Mouse (Mus musculus) lung, adult 2 months (tissue): Measurements from ENCODE around the gene Otp.

ENCODE experiments used
- CTCF ChIP-seq: fragments of 200-500 bp; IDR thresholded peaks from 2 replicates; pipeline ENCODE4 v1.5.1; 2011; ENCODE audit warnings: mild to moderate bottlenecking, low read length, control low read depth; ENCODE audit not compliant: insufficient read depth
- POLR2A ChIP-seq: fragments of 200-500 bp; IDR thresholded peaks from 2 replicates; pipeline ENCODE4 v1.6.1; 2011; ENCODE audit warnings: low read depth, mild to moderate bottlenecking, control low read depth, low read length, borderline replicate concordance; ENCODE audit errors: extremely low read depth

- TF ChIP-seq CTCF (no peak), POLR2A (no peak)
Observed at GRCm38 (mm10) chr13:94826389-94826788, 49.0 kb upstream of the Otp start.
